Mouse (Mus musculus): ENCODE measurements at regions not wholly inside any gene's neighbourhood (a gene's known extent, or its start where the extent isn't known, plus 50 kb on each side); places are given as distances from the start of the nearest gene placed in this dataset.
A peak's percentile ranks its signal among the peaks of the same experiment; 100 is the strongest.

GRCm38 (mm10) chr12:12810943-12811342 is 130.8 kb downstream of the Mycn start:
- Histone ChIP-seq H3K27me3 (no peaks in the 10 kb centered on the region), H3K4me2 (replicated peaks) (peak overlapping the region; percentile 38), H3K4me1 (peaks cover 35% of the 10 kb centered on the region), H3K9me3 (replicated peaks) (no peaks in the 10 kb centered on the region), H3K9ac (no peak overlapping the region), H3K4me3 (no peak overlapping the region), H3K27ac (peak overlapping the region; percentile 62), H3K36me3 (no peaks in the 10 kb centered on the region)
- WGBS, result 4% methylated on average over 7 of the region's 7 CpGs
- ATAC-seq (ENCODE audit: low FRiP score), result no peak

GRCm38 (mm10) chr12:12810159-12810885 is 131.4 kb downstream of the Mycn start:
- no peak overlapping the region for H3K9ac ChIP-seq

DNA sequence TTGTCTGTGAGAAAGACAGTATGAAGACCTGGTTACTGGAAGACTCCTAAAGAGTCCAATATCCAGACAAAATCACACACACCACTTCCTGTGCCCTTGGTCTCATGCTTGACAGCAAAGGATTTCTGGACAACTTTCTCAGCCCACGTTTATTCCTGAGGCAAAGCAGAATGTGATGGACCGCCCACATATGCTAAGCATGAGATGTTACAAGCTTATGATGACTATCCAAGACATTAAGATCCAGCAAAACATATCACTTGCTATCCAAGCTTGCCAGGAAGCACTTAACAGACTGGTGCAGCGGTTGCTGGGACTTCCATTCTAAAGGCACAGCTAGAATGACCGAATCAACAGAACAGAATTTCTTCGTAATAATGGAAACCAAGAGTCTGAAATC is 133.6 kb downstream of the Mycn start:
- no peak overlapping the region for H3K9ac ChIP-seq
- no peaks in the 10 kb centered on the region for H3K9me3 ChIP-seq (replicated peaks)
- H3K4me3 ChIP-seq, result no peak overlapping the region
- H3K27ac ChIP-seq, result no peak overlapping the region
- H3K36me3 ChIP-seq, result no peaks in the 10 kb centered on the region
- WGBS, result 92% methylated on average over 5 of the region's 5 CpGs
- peaks cover 40% of the 10 kb centered on the region for H3K4me1 ChIP-seq
- no peak overlapping the region for H3K4me2 ChIP-seq (replicated peaks)
- H3K27me3 ChIP-seq, result no peaks in the 10 kb centered on the region
- no peak for ATAC-seq (ENCODE audit: low FRiP score)

More at GRCm38 (mm10) chr12:12810159-12810885, 131.4 kb downstream of the Mycn start:
- 2% methylated on average over 16 of the region's 16 CpGs for WGBS
- H3K9me3 ChIP-seq (replicated peaks), result no peaks in the 10 kb centered on the region
- no peaks in the 10 kb centered on the region for H3K27me3 ChIP-seq
- no peak overlapping the region for H3K4me3 ChIP-seq
- no peaks in the 10 kb centered on the region for H3K36me3 ChIP-seq
- H3K4me1 ChIP-seq, result peaks cover 35% of the 10 kb centered on the region
- H3K4me2 ChIP-seq (replicated peaks), result peak overlapping the region; percentile 38
- H3K27ac ChIP-seq, result peak overlapping the region; percentile 62
- peak; percentile 53 for ATAC-seq (ENCODE audit: low FRiP score)

DNA sequence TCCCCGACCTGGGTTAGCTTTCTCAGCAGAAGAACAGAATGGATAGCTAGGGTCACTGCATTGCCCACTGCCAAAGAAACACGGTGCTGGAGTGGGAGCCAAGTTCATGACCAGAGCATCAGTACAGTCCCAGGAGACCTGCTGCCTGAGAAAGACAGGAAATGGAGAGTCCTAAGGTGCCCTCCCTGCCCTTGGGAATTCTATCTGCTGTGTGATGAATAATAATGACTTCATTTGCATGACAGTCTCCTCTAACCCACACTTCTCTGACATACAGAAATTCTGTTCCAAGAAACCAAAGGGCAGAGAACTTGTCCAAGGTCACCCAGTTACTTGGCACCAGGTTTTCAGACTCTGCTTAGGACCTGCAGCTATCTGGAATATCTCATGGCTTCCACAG is 138.1 kb downstream of the Mycn start:
- H3K36me3 ChIP-seq, result no peaks in the 10 kb centered on the region
- ATAC-seq (ENCODE audit: low FRiP score), result no peak
- H3K27me3 ChIP-seq, result no peaks in the 10 kb centered on the region
- H3K4me1 ChIP-seq, result peaks cover 24% of the 10 kb centered on the region
- H3K9ac ChIP-seq, result no peak overlapping the region
- H3K4me3 ChIP-seq, result no peak overlapping the region
- H3K4me2 ChIP-seq (replicated peaks), result no peak overlapping the region
- no peak overlapping the region for H3K27ac ChIP-seq
- no peaks in the 10 kb centered on the region for H3K9me3 ChIP-seq (replicated peaks)
- WGBS, result 39% methylated on average over 2 of the region's 2 CpGs

DNA sequence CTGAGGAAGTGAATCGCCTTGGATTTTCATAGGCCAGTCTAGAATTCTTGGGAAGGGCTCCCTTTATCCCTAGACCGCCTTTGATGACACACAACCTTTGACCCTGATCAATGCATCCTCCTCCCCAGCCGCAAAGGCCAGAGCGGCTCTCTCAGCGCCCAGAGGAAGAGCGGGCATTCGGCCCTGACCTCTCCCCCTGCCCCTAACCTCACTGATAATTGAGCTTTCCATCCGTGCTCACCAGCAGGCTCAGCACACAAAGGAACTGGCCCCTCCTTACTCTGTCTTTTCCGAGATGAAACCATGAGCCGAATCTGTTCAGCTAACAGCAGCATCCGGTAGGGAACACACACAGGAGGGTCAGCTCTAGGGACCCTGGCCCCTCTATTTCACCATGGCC is 139.3 kb downstream of the Mycn start:
- Histone ChIP-seq H3K36me3 (no peaks in the 10 kb centered on the region), H3K4me3 (no peak overlapping the region), H3K27ac (no peak overlapping the region), H3K4me1 (peaks cover 24% of the 10 kb centered on the region), H3K27me3 (no peaks in the 10 kb centered on the region), H3K9me3 (replicated peaks) (no peaks in the 10 kb centered on the region), H3K9ac (no peak overlapping the region), H3K4me2 (replicated peaks) (no peak overlapping the region)
- WGBS, result 4% methylated on average over 11 of the region's 11 CpGs
- peak; percentile 57; the same call in 1 of the 2 replicates for ATAC-seq (ENCODE audit: low FRiP score)

DNA sequence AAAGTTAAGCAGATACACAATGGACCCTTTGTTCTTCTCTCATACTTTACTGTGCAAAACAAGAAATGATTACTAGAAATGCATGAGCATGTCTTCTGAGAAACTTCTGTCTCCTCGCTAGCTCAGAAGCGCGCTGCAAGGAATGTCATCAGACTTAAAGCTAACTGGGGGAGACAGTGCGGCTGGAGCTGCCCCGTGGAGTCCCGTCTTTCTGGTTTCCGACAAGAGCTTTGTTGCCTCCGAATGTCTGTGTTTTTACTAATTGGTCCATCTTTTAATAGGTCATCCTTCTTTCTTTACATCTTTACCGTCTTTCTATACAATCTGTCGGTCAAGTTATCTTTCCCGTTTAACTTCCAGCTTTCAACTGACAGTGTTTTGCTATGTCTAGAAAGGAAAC is 140.0 kb downstream of the Mycn start:
- 34% methylated on average over 11 of the region's 11 CpGs for WGBS
- Histone ChIP-seq H3K9me3 (replicated peaks) (no peaks in the 10 kb centered on the region), H3K36me3 (no peaks in the 10 kb centered on the region), H3K4me1 (peaks cover 24% of the 10 kb centered on the region), H3K4me2 (replicated peaks) (no peak overlapping the region), H3K27ac (no peak overlapping the region), H3K27me3 (no peaks in the 10 kb centered on the region), H3K9ac (no peak overlapping the region), H3K4me3 (no peak overlapping the region)
- no peak for ATAC-seq (ENCODE audit: low FRiP score)

DNA sequence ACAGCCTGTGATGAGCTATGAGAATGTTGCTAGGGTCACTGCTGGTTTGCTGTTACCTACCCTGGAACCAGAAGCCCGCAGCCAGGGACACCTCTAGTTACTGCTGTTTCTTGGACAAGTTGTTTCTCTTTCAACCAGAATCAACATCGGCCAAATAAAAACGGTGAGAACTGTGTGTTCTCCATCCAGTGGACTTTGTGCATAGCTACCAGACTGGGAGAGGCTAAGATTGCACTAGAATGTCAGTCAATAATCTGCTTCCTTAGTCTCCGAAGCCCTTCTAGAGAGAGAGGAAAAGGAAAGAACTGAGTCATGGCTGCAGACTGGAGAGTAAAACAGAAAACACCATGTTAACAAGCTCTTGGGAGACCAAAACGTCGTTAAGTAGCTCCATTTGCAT is 141.6 kb downstream of the Mycn start:
- no peak for ATAC-seq (ENCODE audit: low FRiP score)
- no peak overlapping the region for H3K4me2 ChIP-seq (replicated peaks)
- no peaks in the 10 kb centered on the region for H3K36me3 ChIP-seq
- H3K9me3 ChIP-seq (replicated peaks), result no peaks in the 10 kb centered on the region
- no peaks in the 10 kb centered on the region for H3K27me3 ChIP-seq
- no peak overlapping the region for H3K4me3 ChIP-seq
- peaks cover 24% of the 10 kb centered on the region for H3K4me1 ChIP-seq
- no peak overlapping the region for H3K27ac ChIP-seq
- 93% methylated on average over 6 of the region's 6 CpGs for WGBS
- H3K9ac ChIP-seq, result no peak overlapping the region

DNA sequence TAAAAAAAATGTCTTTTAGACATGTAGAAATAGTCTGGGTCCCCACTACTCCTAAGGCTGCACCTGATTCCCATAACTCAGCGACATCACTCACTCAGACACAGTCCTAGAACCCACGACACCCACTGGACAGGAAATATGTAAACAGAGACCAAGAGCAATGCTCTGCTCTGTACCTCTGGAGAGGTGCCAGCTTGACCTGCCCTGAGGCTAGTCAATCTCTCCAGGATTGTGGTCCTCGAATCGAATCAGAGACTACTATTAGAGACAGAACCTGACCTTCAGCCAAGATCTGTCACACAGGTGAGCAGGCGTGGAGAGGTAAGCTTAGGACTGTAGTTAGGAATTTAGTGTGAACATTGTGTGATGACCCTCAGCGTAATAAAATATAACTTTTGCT is 152.7 kb downstream of the Mycn start:
- WGBS, result 83% methylated on average over 6 of the region's 6 CpGs
- Histone ChIP-seq H3K27me3 (peaks cover 29% of the 10 kb centered on the region), H3K4me3 (no peak overlapping the region)

DNA sequence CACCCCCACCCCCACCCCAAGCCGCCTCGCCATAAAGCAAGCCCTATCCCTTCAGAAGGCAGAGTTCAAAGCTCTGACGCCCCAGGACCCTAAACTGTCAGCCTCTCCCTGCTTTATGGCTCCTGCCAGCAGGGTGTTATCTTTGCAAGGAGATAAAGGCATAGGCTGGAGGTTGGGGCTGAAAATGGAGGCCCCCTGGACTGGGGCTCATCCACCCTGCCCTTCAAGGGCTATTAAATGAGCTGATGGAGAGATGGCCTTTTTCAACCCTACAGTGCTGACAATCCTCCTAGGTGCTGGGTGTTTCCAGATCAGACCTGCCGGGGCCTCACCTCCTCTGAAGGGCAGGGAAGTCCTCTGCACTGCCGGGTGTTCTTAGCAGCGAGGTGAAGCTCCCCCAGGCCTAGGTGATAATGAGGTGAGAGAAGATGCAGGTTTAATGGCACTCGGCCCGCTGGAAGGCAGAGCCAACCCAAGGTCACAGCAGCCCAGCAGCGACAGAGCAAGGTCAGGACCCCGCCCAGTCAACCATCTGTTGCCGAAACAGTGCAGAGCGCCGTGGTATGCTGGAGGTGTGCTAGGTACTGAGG is 153.4 kb downstream of the Mycn start:
- no peak for ATAC-seq (ENCODE audit: low FRiP score)
- H3K4me2 ChIP-seq (replicated peaks), result peak overlapping the region; percentile 48
- H3K36me3 ChIP-seq, result no peaks in the 10 kb centered on the region
- H3K9me3 ChIP-seq (replicated peaks), result no peaks in the 10 kb centered on the region
- H3K9ac ChIP-seq, result no peak overlapping the region
- H3K27ac ChIP-seq, result no peak overlapping the region
- 20% methylated on average over 13 of the region's 13 CpGs for WGBS
- peaks cover 29% of the 10 kb centered on the region for H3K27me3 ChIP-seq
- peak overlapping the region; percentile 12 for H3K4me3 ChIP-seq
- peaks cover 25% of the 10 kb centered on the region for H3K4me1 ChIP-seq

More for the DNA sequence above, 152.7 kb downstream of the Mycn start:
- no peaks in the 10 kb centered on the region for H3K9me3 ChIP-seq (replicated peaks)
- no peak overlapping the region for H3K9ac ChIP-seq
- H3K27ac ChIP-seq, result no peak overlapping the region
- H3K36me3 ChIP-seq, result no peaks in the 10 kb centered on the region
- no peak for ATAC-seq (ENCODE audit: low FRiP score)
- peaks cover 25% of the 10 kb centered on the region for H3K4me1 ChIP-seq
- H3K4me2 ChIP-seq (replicated peaks), result no peak overlapping the region

GRCm38 (mm10) chr12:12787608-12788262 is 154.0 kb downstream of the Mycn start:
- no peaks in the 10 kb centered on the region for H3K36me3 ChIP-seq
- H3K4me1 ChIP-seq, result peaks cover 25% of the 10 kb centered on the region
- H3K27ac ChIP-seq, result no peak overlapping the region
- H3K9me3 ChIP-seq (replicated peaks), result no peaks in the 10 kb centered on the region
- 3% methylated on average over 19 of the region's 19 CpGs for WGBS
- H3K4me3 ChIP-seq, result peak overlapping the region; percentile 12
- H3K9ac ChIP-seq, result no peak overlapping the region
- ATAC-seq (ENCODE audit: low FRiP score), result no peak
- H3K27me3 ChIP-seq, result peaks cover 29% of the 10 kb centered on the region
- H3K4me2 ChIP-seq (replicated peaks), result peak overlapping the region; percentile 48

DNA sequence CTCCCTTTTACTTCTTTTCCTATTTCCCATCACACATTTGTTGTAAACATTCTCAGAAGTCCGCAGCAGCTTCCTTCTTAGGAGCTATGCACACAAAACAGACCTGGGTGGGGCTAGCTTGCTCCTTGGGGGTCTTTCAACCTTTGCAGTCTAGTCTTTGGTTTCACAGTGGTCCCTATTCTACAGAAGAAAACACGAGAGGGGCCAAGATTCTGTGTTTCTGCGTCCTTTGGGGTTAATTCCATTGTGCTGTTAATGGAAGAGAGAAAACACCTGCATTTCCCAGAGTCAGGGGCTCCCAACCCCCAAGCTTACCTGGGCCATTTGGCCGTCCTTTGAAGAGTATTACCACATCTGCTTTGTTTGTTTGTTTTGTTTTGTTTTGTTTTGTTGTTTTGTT is 154.6 kb downstream of the Mycn start:
- no peak overlapping the region for H3K4me3 ChIP-seq
- ATAC-seq (ENCODE audit: low FRiP score), result no peak
- H3K4me2 ChIP-seq (replicated peaks), result peak overlapping the region; percentile 48; the same call in 1 of the 2 replicates
- no peak overlapping the region for H3K27ac ChIP-seq
- no peak overlapping the region for H3K9ac ChIP-seq
- peaks cover 24% of the 10 kb centered on the region for H3K4me1 ChIP-seq
- 29% methylated on average over 4 of the region's 4 CpGs for WGBS
- no peaks in the 10 kb centered on the region for H3K36me3 ChIP-seq
- H3K27me3 ChIP-seq, result peaks cover 29% of the 10 kb centered on the region
- H3K9me3 ChIP-seq (replicated peaks), result 0 out of 2 replicates have a peak, but pooled peaks cover 4% of the 10 kb centered on the region

GRCm38 (mm10) chr12:12783699-12784605 is 157.8 kb downstream of the Mycn start:
- 17% methylated on average over 11 of the region's 11 CpGs for WGBS
- H3K4me1 ChIP-seq, result peaks cover 15% of the 10 kb centered on the region
- no peak; the same call in 1 of the 2 replicates for ATAC-seq (ENCODE audit: low FRiP score)

More at GRCm38 (mm10) chr12:12783699-12784605, 157.8 kb downstream of the Mycn start:
- no peak overlapping the region for H3K27ac ChIP-seq
- no peak overlapping the region for H3K9ac ChIP-seq
- H3K27me3 ChIP-seq, result peaks cover 29% of the 10 kb centered on the region
- H3K4me2 ChIP-seq (replicated peaks), result no peak overlapping the region
- no peaks in the 10 kb centered on the region for H3K36me3 ChIP-seq
- H3K9me3 ChIP-seq (replicated peaks), result 0 out of 2 replicates have a peak, but pooled peaks cover 11% of the 10 kb centered on the region
- H3K4me3 ChIP-seq, result no peak overlapping the region
